Mouse (Mus musculus) liver, embryonic 11.5 days (tissue): ENCODE measurements at regions not wholly inside any gene's neighbourhood (a gene's known extent, or its start where the extent isn't known, plus 50 kb on each side); places are given as distances from the start of the nearest gene placed in this dataset.

Experiments
- ATAC-seq: fragments of 200-750 bp; cut with Nextera tagmentation; replicated peaks from 2 replicates; pipeline ENCODE4 v1.8.0; 2017; ENCODE audit warnings: moderate number of reproducible peaks, mild to moderate bottlenecking, moderate TSS enrichment, moderate library complexity; ENCODE audit not compliant: low FRiP score
- DNase-seq: peaks from one replicate; pipeline ENCODE4 v3.0.0-alpha.2; 2017; ENCODE audit warnings: low spot score
- H3K27ac ChIP-seq: fragments of 300-500 bp; sonication (generic); 2 replicates; pipeline ENCODE4 v1.5.1; 2014; ENCODE audit warnings: mild to moderate bottlenecking, low read depth, low read length, control low read depth
- H3K27me3 ChIP-seq: fragments of 300-500 bp; sonication (generic); replicated peaks from 2 replicates; pipeline ENCODE4 v1.6.1; 2014; ENCODE audit warnings: low read length, mixed read lengths; ENCODE audit not compliant: control insufficient read depth, insufficient read depth
- H3K36me3 ChIP-seq: fragments of 300-500 bp; sonication (generic); 2 replicates; pipeline ENCODE4 v1.6.1; 2014; ENCODE audit warnings: mild to moderate bottlenecking, low read length, moderate library complexity, mixed read lengths; ENCODE audit not compliant: control insufficient read depth, insufficient read depth
- H3K4me1 ChIP-seq: fragments of 300-500 bp; sonication (generic); replicated peaks from 2 replicates; pipeline ENCODE4 v1.6.1; 2014; ENCODE audit warnings: low read length, mixed read lengths; ENCODE audit not compliant: control insufficient read depth, insufficient read depth
- H3K4me2 ChIP-seq: fragments of 300-500 bp; sonication (generic); 2 replicates; pipeline ENCODE4 v1.6.1; 2014; ENCODE audit warnings: mild to moderate bottlenecking, control low read depth, moderate library complexity
- H3K4me3 ChIP-seq: fragments of 300-500 bp; sonication (generic); 2 replicates; pipeline ENCODE4 v1.5.1; 2014; ENCODE audit warnings: low read depth, low read length, control low read depth
- H3K9ac ChIP-seq: fragments of 300-500 bp; sonication (generic); 2 replicates; pipeline ENCODE4 v1.6.1; 2014; ENCODE audit warnings: low read depth, low read length, control low read depth
- H3K9me3 ChIP-seq: fragments of 300-500 bp; sonication (generic); 2 replicates; pipeline ENCODE4 v1.6.1; 2016; ENCODE audit warnings: low read length, inconsistent platforms, mixed read lengths; ENCODE audit not compliant: control insufficient read depth
- WGBS: fragments of 180-500 bp; shearing (Covaris S2); extraction: QIAGEN DNeasy Blood & Tissue Kit; methylation state at CpG from one replicate; pipeline ENCODE4 v1.1.7; 2014; 5-methylcytosine and 5-hydroxymethylcytosine counted together

DNA sequence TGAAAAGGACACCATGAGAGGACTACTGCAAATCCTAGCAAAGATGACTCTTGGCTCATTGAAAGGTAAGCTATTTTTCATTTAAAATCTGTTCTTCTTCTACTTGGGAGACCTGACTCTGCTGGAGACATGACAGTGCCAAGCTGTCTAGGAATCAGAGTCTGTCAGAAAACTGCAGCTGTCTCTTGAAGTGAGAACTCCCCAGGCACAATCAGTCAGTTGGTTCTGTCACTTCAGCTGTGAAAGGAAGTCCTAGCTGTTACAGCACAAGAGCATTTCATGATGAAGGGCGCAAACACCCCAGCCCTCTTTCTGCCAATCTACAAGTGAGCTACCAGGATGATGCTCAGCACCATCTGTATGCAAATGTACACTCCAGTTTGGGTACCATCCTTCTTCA is 442.4 kb downstream of the Ipmk start:
- H3K36me3 ChIP-seq, result no peaks in the 10 kb centered on the region
- no peak overlapping the region for H3K9ac ChIP-seq
- no peak overlapping the region for H3K27ac ChIP-seq
- H3K4me1 ChIP-seq, result no peaks in the 10 kb centered on the region
- H3K27me3 ChIP-seq, result no peaks in the 10 kb centered on the region
- no peak for DNase-seq
- no peak for ATAC-seq
- H3K9me3 ChIP-seq, result no peaks in the 10 kb centered on the region
- no peak overlapping the region for H3K4me2 ChIP-seq
- H3K4me3 ChIP-seq, result no peak overlapping the region
- 71% methylated on average over 1 of the region's 1 CpGs for WGBS

DNA sequence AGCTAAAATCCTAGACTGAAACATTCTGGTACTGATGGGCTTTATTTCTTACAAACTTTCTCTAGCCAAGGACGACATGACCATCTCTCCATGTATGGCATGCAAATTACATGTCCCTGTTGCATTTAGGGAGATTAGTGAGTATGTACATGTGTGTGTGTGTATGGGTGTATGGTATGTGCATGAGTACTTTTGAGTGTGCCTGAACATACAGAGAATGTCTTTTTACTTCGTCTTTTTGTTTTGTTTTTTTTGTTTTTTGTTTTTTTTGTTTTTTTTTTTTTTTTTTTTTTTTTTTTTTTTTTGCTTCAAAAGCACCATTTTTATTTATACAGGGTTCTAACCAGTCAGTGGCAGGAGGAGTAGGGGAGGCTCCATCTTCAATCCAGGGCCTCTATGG is 451.1 kb downstream of the Ipmk start:
- DNase-seq, result no peak
- WGBS, result 83% methylated on average over 2 of the region's 2 CpGs
- Histone ChIP-seq H3K4me3 (no peak overlapping the region), H3K27me3 (no peaks in the 10 kb centered on the region), H3K27ac (no peak overlapping the region), H3K9ac (no peak overlapping the region), H3K9me3 (no peaks in the 10 kb centered on the region), H3K4me2 (no peak overlapping the region), H3K36me3 (no peaks in the 10 kb centered on the region), H3K4me1 (no peaks in the 10 kb centered on the region)
- no peak for ATAC-seq

DNA sequence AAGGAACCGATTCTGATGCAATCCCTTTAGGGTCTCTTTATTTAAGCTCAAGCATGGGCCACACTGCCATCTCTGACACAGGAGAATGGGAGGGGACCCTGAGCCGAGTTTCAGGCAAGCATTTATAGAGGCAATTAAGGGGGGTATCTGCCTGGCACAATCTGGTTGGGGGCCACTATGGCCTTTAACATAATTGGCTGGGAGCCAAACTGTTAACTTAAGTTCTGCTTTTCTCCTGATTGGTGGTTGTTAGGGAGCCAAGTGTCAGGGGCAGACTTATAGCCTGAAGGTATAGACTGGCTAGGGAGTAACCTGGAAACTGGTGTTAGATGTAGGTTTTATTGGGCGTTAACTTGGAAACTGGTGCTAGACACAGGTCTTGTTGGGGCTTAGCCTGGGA is 454.9 kb downstream of the Ipmk start:
- Histone ChIP-seq H3K36me3 (no peaks in the 10 kb centered on the region), H3K27ac (no peak overlapping the region), H3K9ac (no peak overlapping the region), H3K27me3 (no peaks in the 10 kb centered on the region), H3K9me3 (no peaks in the 10 kb centered on the region), H3K4me3 (no peak overlapping the region), H3K4me1 (no peaks in the 10 kb centered on the region), H3K4me2 (no peak overlapping the region)
- WGBS, result 67% methylated on average over 3 of the region's 3 CpGs
- no peak for ATAC-seq
- DNase-seq, result no peak

DNA sequence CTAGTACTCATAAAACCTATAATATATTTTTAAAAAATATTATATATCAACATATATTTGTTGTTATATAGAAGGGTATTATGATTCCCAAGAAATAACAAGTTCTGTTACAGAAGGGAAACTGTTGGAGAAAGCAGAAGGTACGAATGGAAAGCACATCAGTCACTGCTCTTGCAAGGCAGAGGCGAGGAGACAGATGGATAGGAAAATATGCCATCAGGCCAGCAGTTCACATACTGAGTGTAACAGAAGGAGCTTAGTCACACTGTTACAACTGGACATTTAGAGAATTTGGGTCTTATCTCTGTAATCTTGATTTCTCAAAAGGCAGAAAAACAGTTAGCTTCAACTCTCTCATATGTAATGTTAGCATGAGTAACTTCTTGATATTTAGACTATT is 485.1 kb downstream of the Ipmk start:
- Histone ChIP-seq H3K4me3 (no peak overlapping the region), H3K27ac (no peak overlapping the region), H3K9me3 (no peaks in the 10 kb centered on the region), H3K9ac (no peak overlapping the region), H3K4me1 (no peaks in the 10 kb centered on the region), H3K4me2 (no peak overlapping the region), H3K27me3 (no peaks in the 10 kb centered on the region), H3K36me3 (no peaks in the 10 kb centered on the region)
- ATAC-seq (no peak), DNase-seq (no peak)
- 61% methylated on average over 2 of the region's 2 CpGs for WGBS

DNA sequence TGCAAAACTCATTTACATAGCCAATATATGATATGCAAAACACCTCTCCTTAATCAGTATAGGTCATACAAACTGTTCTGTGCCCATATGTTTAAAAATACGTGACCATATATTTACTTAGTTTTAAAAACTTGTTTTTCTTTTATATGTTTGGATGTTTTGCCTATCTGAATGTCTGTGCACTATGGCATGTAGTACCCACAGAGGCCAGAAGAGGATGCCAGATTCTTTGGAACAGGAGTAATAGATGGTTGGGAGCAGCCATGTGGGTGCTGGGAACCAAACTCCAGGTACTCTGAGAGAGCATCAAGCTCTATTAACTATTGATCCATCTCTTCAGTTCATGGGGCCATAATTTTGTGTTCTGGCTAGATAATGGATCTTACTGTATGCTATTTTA is 487.5 kb downstream of the Ipmk start:
- H3K9me3 ChIP-seq, result no peaks in the 10 kb centered on the region
- H3K27me3 ChIP-seq, result no peaks in the 10 kb centered on the region
- H3K9ac ChIP-seq, result no peak overlapping the region
- 57% methylated on average over 1 of the region's 1 CpGs for WGBS
- no peak overlapping the region for H3K27ac ChIP-seq
- DNase-seq (no peak), ATAC-seq (no peak)
- no peak overlapping the region for H3K4me2 ChIP-seq
- no peak overlapping the region for H3K4me3 ChIP-seq
- no peaks in the 10 kb centered on the region for H3K4me1 ChIP-seq
- no peaks in the 10 kb centered on the region for H3K36me3 ChIP-seq

DNA sequence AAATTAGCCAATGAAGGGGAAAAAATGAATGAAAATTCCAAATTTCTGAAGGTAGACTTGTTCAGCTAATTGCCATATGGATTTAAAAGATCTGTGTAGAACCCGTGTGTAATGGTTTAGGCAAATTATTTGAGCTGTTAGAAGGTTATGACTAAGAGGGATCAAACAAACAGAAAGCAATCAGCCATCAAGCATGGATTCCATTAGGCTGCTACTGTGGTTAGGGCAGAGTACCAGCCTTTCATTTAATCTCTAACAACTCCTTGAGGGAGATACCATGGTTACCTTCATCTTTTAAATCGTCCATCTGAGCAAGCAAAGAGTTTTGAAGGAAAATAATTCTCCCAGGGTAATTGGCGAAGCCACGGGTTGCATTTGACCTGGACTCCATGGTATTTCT is 509.5 kb downstream of the Ipmk start:
- no peak overlapping the region for H3K27ac ChIP-seq
- H3K36me3 ChIP-seq, result no peaks in the 10 kb centered on the region
- no peak overlapping the region for H3K9ac ChIP-seq
- no peaks in the 10 kb centered on the region for H3K4me1 ChIP-seq
- H3K4me3 ChIP-seq, result no peak overlapping the region
- DNase-seq (no peak), ATAC-seq (no peak)
- WGBS, result 69% methylated on average over 4 of the region's 4 CpGs
- H3K4me2 ChIP-seq, result no peak overlapping the region
- no peaks in the 10 kb centered on the region for H3K9me3 ChIP-seq
- no peaks in the 10 kb centered on the region for H3K27me3 ChIP-seq

DNA sequence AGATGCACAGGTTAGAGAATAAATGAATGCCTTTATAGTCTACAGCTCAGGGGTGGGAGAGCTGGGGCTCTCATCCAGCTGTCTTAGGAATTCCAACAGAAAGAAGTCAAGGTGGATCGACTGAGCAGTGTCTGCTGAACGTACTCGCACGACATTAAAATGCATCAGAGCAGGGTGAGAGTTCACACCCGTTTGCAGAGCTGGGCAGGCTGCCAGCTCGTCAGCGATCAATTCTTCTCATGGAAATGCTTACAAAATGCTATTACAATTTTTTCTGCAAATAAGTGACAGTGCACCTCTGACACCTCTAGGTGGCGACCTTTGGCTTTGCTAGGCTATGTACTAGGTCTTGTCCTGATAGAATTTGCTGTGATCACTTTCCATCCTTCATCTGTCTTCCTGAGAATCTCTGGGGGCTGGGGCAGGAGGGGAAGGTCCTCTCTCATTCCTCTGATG is 510.0 kb downstream of the Ipmk start:
- Histone ChIP-seq H3K27ac (no peak overlapping the region), H3K27me3 (no peaks in the 10 kb centered on the region), H3K4me3 (no peak overlapping the region), H3K9ac (no peak overlapping the region), H3K9me3 (no peaks in the 10 kb centered on the region), H3K4me1 (no peaks in the 10 kb centered on the region), H3K4me2 (no peak overlapping the region), H3K36me3 (no peaks in the 10 kb centered on the region)
- peak; percentile 31 for DNase-seq
- WGBS, result 42% methylated on average over 8 of the region's 8 CpGs
- ATAC-seq, result no peak

DNA sequence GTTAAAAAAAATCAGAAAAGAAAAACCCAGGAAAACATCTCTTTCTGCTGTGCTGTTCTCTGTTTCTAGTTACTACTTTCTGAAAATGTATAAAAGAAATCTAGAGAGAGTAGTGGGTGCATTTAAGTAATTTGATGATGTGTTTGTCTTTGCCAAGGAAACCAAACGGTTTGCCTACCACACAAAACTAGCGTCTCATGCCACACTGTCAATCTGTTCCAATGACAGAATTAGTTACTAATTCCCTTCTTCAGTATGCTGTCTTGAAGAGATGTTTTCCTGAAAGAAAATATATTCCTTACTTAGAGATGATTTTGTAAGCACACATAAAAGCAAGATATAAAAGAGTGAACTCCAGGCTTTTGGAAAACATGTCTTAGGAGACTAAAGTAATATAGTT is 546.2 kb downstream of the Ipmk start:
- ATAC-seq (no peak), DNase-seq (no peak)
- Histone ChIP-seq H3K9ac (no peak overlapping the region), H3K27me3 (no peaks in the 10 kb centered on the region), H3K36me3 (no peaks in the 10 kb centered on the region), H3K4me1 (no peaks in the 10 kb centered on the region), H3K4me2 (no peak overlapping the region), H3K4me3 (no peak overlapping the region), H3K27ac (no peak overlapping the region), H3K9me3 (no peaks in the 10 kb centered on the region)
- WGBS, result 78% methylated on average over 2 of the region's 2 CpGs

DNA sequence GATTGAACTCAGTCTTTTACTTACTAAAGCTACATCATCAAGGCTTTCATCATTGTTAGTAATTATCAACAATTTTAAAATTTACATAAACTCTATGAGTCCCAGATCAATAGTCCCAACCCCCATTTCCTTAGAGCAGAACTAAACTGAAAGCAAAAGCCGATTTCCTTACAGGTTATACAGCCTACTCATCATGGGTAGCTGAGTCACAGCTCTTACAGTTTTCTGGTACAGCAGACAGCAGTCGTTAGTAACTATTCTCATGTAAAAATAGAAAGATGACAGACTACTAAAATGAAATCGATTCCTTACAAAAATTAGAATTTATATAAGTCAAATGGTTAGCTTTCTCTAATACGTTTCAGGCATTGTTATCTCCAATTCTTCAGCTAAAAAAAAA is 557.5 kb downstream of the Ipmk start:
- no peaks in the 10 kb centered on the region for H3K27me3 ChIP-seq
- 60% methylated on average over 4 of the region's 4 CpGs for WGBS
- H3K4me1 ChIP-seq, result no peaks in the 10 kb centered on the region
- no peak overlapping the region for H3K4me3 ChIP-seq
- H3K9me3 ChIP-seq, result no peaks in the 10 kb centered on the region
- H3K27ac ChIP-seq, result no peak overlapping the region
- DNase-seq (no peak), ATAC-seq (no peak)
- no peak overlapping the region for H3K9ac ChIP-seq
- no peak overlapping the region for H3K4me2 ChIP-seq
- no peaks in the 10 kb centered on the region for H3K36me3 ChIP-seq
